Mouse (Mus musculus): Measurements from ENCODE around the gene Ndufaf5. TPM values are rescaled to one million over a fixed set of nuclear protein-coding genes. Genes with fewer than 3 reads are reported as not detected.

Ndufaf5 gene
- polyA plus RNA-seq, 1 experiment from 2014 or later, result 38.5 TPM

GRCm38 (mm10) chr2:140230295-140230694, 59.8 kb downstream of the Ndufaf5 start:
- 77% methylated on average over 1 of the region's 1 CpGs for WGBS

GRCm38 (mm10) chr2:140237245-140237644, 66.8 kb downstream of the Ndufaf5 start:
- H3K27me3 ChIP-seq (ENCODE audit: control insufficient read depth, insufficient read depth, low read length), result no peaks in the 10 kb centered on the region
- H3K27ac ChIP-seq (replicated peaks; ENCODE audit: low read depth, low read length), result no peak overlapping the region
- peak; percentile 50 for DNase-seq (ENCODE audit: low spot score)
- no peak overlapping the region for H3K4me3 ChIP-seq (ENCODE audit: low read depth, low read length)
- no peaks in the 10 kb centered on the region for H3K36me3 ChIP-seq (replicated peaks; ENCODE audit: control insufficient read depth, insufficient read depth, low read depth, low read length)
- H3K4me2 ChIP-seq (ENCODE audit: low read depth, low read length), result no peak overlapping the region
- no peak overlapping the region for H3K9ac ChIP-seq (replicated peaks; ENCODE audit: low read length)
- WGBS, result 53% methylated on average over 6 of the region's 6 CpGs
- no peaks in the 10 kb centered on the region for H3K4me1 ChIP-seq (ENCODE audit: control insufficient read depth, insufficient read depth, low read length)
- 0 out of 2 replicates have a peak, but pooled peaks have one; percentile 62 for ATAC-seq (replicated peaks; ENCODE audit: insufficient number of reproducible peaks, low FRiP score, low TSS enrichment, low read depth)
- H3K9me3 ChIP-seq (replicated peaks; ENCODE audit: control insufficient read depth, low read length), result no peaks in the 10 kb centered on the region

More at GRCm38 (mm10) chr2:140230295-140230694, 59.8 kb downstream of the Ndufaf5 start:
- Histone ChIP-seq H3K27me3 (ENCODE audit: control insufficient read depth, insufficient read depth, low read length) (no peaks in the 10 kb centered on the region), H3K9me3 (replicated peaks; ENCODE audit: control insufficient read depth, low read length) (no peaks in the 10 kb centered on the region), H3K9ac (replicated peaks; ENCODE audit: low read length) (no peak overlapping the region), H3K4me1 (ENCODE audit: control insufficient read depth, insufficient read depth, low read length) (no peaks in the 10 kb centered on the region), H3K4me3 (ENCODE audit: low read depth, low read length) (no peak overlapping the region), H3K27ac (replicated peaks; ENCODE audit: low read depth, low read length) (no peak overlapping the region), H3K4me2 (ENCODE audit: low read depth, low read length) (no peak overlapping the region), H3K36me3 (replicated peaks; ENCODE audit: control insufficient read depth, insufficient read depth, low read depth, low read length) (no peaks in the 10 kb centered on the region)
- ATAC-seq (replicated peaks; ENCODE audit: insufficient number of reproducible peaks, low FRiP score, low TSS enrichment, low read depth), result no peak
- no peak for DNase-seq (ENCODE audit: low spot score)

GRCm38 (mm10) chr2:140242398-140242797, 71.9 kb downstream of the Ndufaf5 start:
- Histone ChIP-seq H3K27me3 (ENCODE audit: control insufficient read depth, insufficient read depth, low read length) (no peaks in the 10 kb centered on the region), H3K4me3 (ENCODE audit: low read depth, low read length) (no peak overlapping the region), H3K4me2 (ENCODE audit: low read depth, low read length) (no peak overlapping the region), H3K9me3 (replicated peaks; ENCODE audit: control insufficient read depth, low read length) (no peaks in the 10 kb centered on the region), H3K4me1 (ENCODE audit: control insufficient read depth, insufficient read depth, low read length) (no peaks in the 10 kb centered on the region), H3K9ac (replicated peaks; ENCODE audit: low read length) (no peak overlapping the region), H3K36me3 (replicated peaks; ENCODE audit: control insufficient read depth, insufficient read depth, low read depth, low read length) (no peaks in the 10 kb centered on the region), H3K27ac (replicated peaks; ENCODE audit: low read depth, low read length) (no peak overlapping the region)
- no peak for ATAC-seq (replicated peaks; ENCODE audit: insufficient number of reproducible peaks, low FRiP score, low TSS enrichment, low read depth)
- WGBS, result 72% methylated on average over 5 of the region's 5 CpGs
- DNase-seq (ENCODE audit: low spot score), result no peak

- H3K9ac ChIP-seq (replicated peaks; ENCODE audit: low read length), result no peak overlapping the region
- no peaks in the 10 kb centered on the region for H3K36me3 ChIP-seq (replicated peaks; ENCODE audit: control insufficient read depth, insufficient read depth, low read depth, low read length)
- H3K4me2 ChIP-seq (ENCODE audit: low read depth, low read length), result no peak overlapping the region
- no peaks in the 10 kb centered on the region for H3K27me3 ChIP-seq (ENCODE audit: control insufficient read depth, insufficient read depth, low read length)
- DNase-seq (ENCODE audit: low spot score) (no peak), ATAC-seq (replicated peaks; ENCODE audit: insufficient number of reproducible peaks, low FRiP score, low TSS enrichment, low read depth) (no peak)
- H3K9me3 ChIP-seq (replicated peaks; ENCODE audit: control insufficient read depth, low read length), result no peaks in the 10 kb centered on the region
- 92% methylated on average over 5 of the region's 5 CpGs for WGBS
- no peaks in the 10 kb centered on the region for H3K4me1 ChIP-seq (ENCODE audit: control insufficient read depth, insufficient read depth, low read length)
- H3K27ac ChIP-seq (replicated peaks; ENCODE audit: low read depth, low read length), result no peak overlapping the region
- H3K4me3 ChIP-seq (ENCODE audit: low read depth, low read length), result no peak overlapping the region
Measured at GRCm38 (mm10) chr2:140243105-140243504, 72.7 kb downstream of the Ndufaf5 start.

Other genes starting within 250 kb of the Ndufaf5 start
- gene Tasp1, start 103.8 kb upstream of the Ndufaf5 start, polyA plus RNA-seq (2014; fragmentation: Nextera tagmentation; extraction: Ambion mirVana), result 20.9 and 21.1 TPM in 2 replicates
- gene Gm17374, start 18.6 kb upstream of the Ndufaf5 start, polyA plus RNA-seq (2014; fragmentation: Nextera tagmentation; extraction: Ambion mirVana), result not detected in 2 replicates
- gene Esf1, start 85 bp upstream of the Ndufaf5 start, polyA plus RNA-seq (2014; fragmentation: Nextera tagmentation; extraction: Ambion mirVana), result 27.9 and 29.0 TPM in 2 replicates
- not detected in 2 replicates for gene Sel1l2, start 219.1 kb downstream of the Ndufaf5 start, polyA plus RNA-seq (2014; fragmentation: Nextera tagmentation; extraction: Ambion mirVana)
- 32.3 and 33.8 TPM in 2 replicates for gene Macrod2, start 224.7 kb downstream of the Ndufaf5 start, polyA plus RNA-seq (2014; fragmentation: Nextera tagmentation; extraction: Ambion mirVana)

Data from embryonic facial prominence, embryonic 11.5 days (tissue).